Mouse (Mus musculus): Measurements from ENCODE around the gene Dmrtb1. TPM values are rescaled to one million over a fixed set of nuclear protein-coding genes. Genes with fewer than 3 reads are reported as not detected.
A peak's percentile ranks its signal among the peaks of the same experiment; 100 is the strongest.

The Dmrtb1 gene
- polyA plus RNA-seq, 2 experiments = 0.18 to 0.23 TPM

DNA sequence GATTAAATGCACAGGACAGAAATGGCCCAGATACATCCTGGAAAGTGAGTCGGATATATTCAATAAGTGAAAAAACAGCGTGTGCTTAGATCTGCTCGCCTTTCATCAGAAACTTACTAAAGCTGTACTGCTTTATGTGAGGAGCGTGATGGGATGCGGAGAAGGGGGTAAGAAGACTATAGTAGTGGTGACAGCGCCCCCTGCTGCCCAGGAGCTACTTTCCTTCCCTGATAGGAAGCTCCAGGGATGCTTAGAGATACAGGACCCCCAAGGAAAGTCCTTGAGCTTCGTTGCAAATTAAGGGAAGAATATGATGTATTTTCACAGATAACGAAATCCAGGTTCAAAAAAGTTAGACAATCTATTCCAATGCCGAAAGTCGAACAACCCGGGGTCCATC lies 17.1 kb upstream of the Dmrtb1 start:
- Histone ChIP-seq H3K4me2 (replicated peaks; ENCODE audit: low read depth, low read length, severe bottlenecking) (no peak overlapping the region), H3K9me3 (ENCODE audit: control insufficient read depth, low read length) (no peaks in the 10 kb centered on the region), H3K9ac (ENCODE audit: low read depth, low read length, severe bottlenecking) (no peak overlapping the region), H3K27me3 (ENCODE audit: control insufficient read depth, insufficient read depth, low read length) (no peaks in the 10 kb centered on the region), H3K36me3 (ENCODE audit: control insufficient read depth, insufficient read depth, low read length) (no peaks in the 10 kb centered on the region), H3K27ac (replicated peaks; ENCODE audit: low read depth, low read length) (no peak overlapping the region), H3K4me3 (replicated peaks; ENCODE audit: low read length) (no peak overlapping the region), H3K4me1 (ENCODE audit: control insufficient read depth, insufficient read depth, low read length) (no peaks in the 10 kb centered on the region)
- 31% methylated on average over 11 of the region's 11 CpGs for WGBS
- DNase-seq (ENCODE audit: low spot score) (peak; percentile 78), ATAC-seq (ENCODE audit: low FRiP score, low read depth) (no peak)
- TF ChIP-seq POLR2A (IDR thresholded peaks at IDR 0.05; ENCODE audit: borderline replicate concordance, extremely low read depth, insufficient read depth, insufficient read length) = no peak

- no peaks in the 10 kb centered on the region for H3K4me1 ChIP-seq (ENCODE audit: control insufficient read depth, insufficient read depth, low read length)
- 69% methylated on average over 9 of the region's 9 CpGs for WGBS
- H3K4me2 ChIP-seq (replicated peaks; ENCODE audit: low read depth, low read length, severe bottlenecking) = no peak overlapping the region
- no peaks in the 10 kb centered on the region for H3K36me3 ChIP-seq (ENCODE audit: control insufficient read depth, insufficient read depth, low read length)
- no peak for TF ChIP-seq POLR2A (IDR thresholded peaks at IDR 0.05; ENCODE audit: borderline replicate concordance, extremely low read depth, insufficient read depth, insufficient read length)
- ATAC-seq (ENCODE audit: low FRiP score, low read depth) (no peak), DNase-seq (ENCODE audit: low spot score) (no peak)
- H3K27ac ChIP-seq (replicated peaks; ENCODE audit: low read depth, low read length) = no peak overlapping the region
- no peak overlapping the region for H3K9ac ChIP-seq (ENCODE audit: low read depth, low read length, severe bottlenecking)
- no peaks in the 10 kb centered on the region for H3K9me3 ChIP-seq (ENCODE audit: control insufficient read depth, low read length)
- no peak overlapping the region for H3K4me3 ChIP-seq (replicated peaks; ENCODE audit: low read length)
- H3K27me3 ChIP-seq (ENCODE audit: control insufficient read depth, insufficient read depth, low read length) = no peaks in the 10 kb centered on the region
Observed at GRCm38 (mm10) chr4:107699271-107699670, 15.2 kb upstream of the Dmrtb1 start.

- no peak overlapping the region for H3K9ac ChIP-seq (ENCODE audit: low read depth, low read length, severe bottlenecking)
- WGBS = 45% methylated on average over 5 of the region's 5 CpGs
- no peak for DNase-seq (ENCODE audit: low spot score)
- no peaks in the 10 kb centered on the region for H3K36me3 ChIP-seq (ENCODE audit: control insufficient read depth, insufficient read depth, low read length)
- H3K4me2 ChIP-seq (replicated peaks; ENCODE audit: low read depth, low read length, severe bottlenecking) = no peak overlapping the region
- H3K9me3 ChIP-seq (ENCODE audit: control insufficient read depth, low read length) = no peaks in the 10 kb centered on the region
- no peak for ATAC-seq (ENCODE audit: low FRiP score, low read depth)
- no peak overlapping the region for H3K4me3 ChIP-seq (replicated peaks; ENCODE audit: low read length)
- no peaks in the 10 kb centered on the region for H3K4me1 ChIP-seq (ENCODE audit: control insufficient read depth, insufficient read depth, low read length)
- no peaks in the 10 kb centered on the region for H3K27me3 ChIP-seq (ENCODE audit: control insufficient read depth, insufficient read depth, low read length)
- TF ChIP-seq POLR2A (IDR thresholded peaks at IDR 0.05; ENCODE audit: borderline replicate concordance, extremely low read depth, insufficient read depth, insufficient read length) = no peak
- no peak overlapping the region for H3K27ac ChIP-seq (replicated peaks; ENCODE audit: low read depth, low read length)
Observed at GRCm38 (mm10) chr4:107693816-107694215, 9.8 kb upstream of the Dmrtb1 start.

DNA sequence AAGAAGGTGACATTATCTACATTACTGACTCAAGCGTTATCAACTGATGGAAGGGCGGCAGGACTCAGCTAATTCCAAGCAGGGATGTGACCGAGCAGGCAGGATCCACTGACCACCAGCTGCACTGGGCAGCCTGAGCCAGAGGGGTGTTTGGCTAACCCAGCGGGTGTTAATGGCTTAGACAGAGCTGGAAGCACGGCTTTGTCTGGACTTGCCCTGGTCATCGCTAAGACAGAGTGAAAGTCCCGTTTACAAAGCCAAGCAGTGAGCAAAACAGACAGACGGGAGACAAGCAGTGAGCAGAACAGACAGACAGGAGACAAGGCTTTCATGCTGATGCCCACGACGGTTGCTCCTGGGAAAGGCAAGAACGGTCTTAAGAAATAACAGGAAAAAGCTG lies 4.2 kb upstream of the Dmrtb1 start:
- H3K9me3 ChIP-seq (ENCODE audit: control insufficient read depth, low read length) = no peaks in the 10 kb centered on the region
- DNase-seq (ENCODE audit: low spot score) (no peak), ATAC-seq (ENCODE audit: low FRiP score, low read depth) (no peak)
- H3K9ac ChIP-seq (ENCODE audit: low read depth, low read length, severe bottlenecking) = no peak overlapping the region
- 12% methylated on average over 11 of the region's 11 CpGs for WGBS
- H3K4me2 ChIP-seq (replicated peaks; ENCODE audit: low read depth, low read length, severe bottlenecking) = no peak overlapping the region
- H3K27me3 ChIP-seq (ENCODE audit: control insufficient read depth, insufficient read depth, low read length) = no peaks in the 10 kb centered on the region
- TF ChIP-seq POLR2A (IDR thresholded peaks at IDR 0.05; ENCODE audit: borderline replicate concordance, extremely low read depth, insufficient read depth, insufficient read length) = no peak
- H3K4me1 ChIP-seq (ENCODE audit: control insufficient read depth, insufficient read depth, low read length) = peaks cover 8% of the 10 kb centered on the region
- no peak overlapping the region for H3K27ac ChIP-seq (replicated peaks; ENCODE audit: low read depth, low read length)
- no peak overlapping the region for H3K4me3 ChIP-seq (replicated peaks; ENCODE audit: low read length)
- no peaks in the 10 kb centered on the region for H3K36me3 ChIP-seq (ENCODE audit: control insufficient read depth, insufficient read depth, low read length)

GRCm38 (mm10) chr4:107687127-107687526 lies 3.1 kb upstream of the Dmrtb1 start:
- no peaks in the 10 kb centered on the region for H3K36me3 ChIP-seq (ENCODE audit: control insufficient read depth, insufficient read depth, low read length)
- H3K9me3 ChIP-seq (ENCODE audit: control insufficient read depth, low read length) = no peaks in the 10 kb centered on the region
- H3K9ac ChIP-seq (ENCODE audit: low read depth, low read length, severe bottlenecking) = no peak overlapping the region
- no peak overlapping the region for H3K27ac ChIP-seq (replicated peaks; ENCODE audit: low read depth, low read length)
- no peaks in the 10 kb centered on the region for H3K27me3 ChIP-seq (ENCODE audit: control insufficient read depth, insufficient read depth, low read length)
- no peak for DNase-seq (ENCODE audit: low spot score)
- WGBS = 20% methylated on average over 12 of the region's 12 CpGs
- peaks cover 8% of the 10 kb centered on the region for H3K4me1 ChIP-seq (ENCODE audit: control insufficient read depth, insufficient read depth, low read length)
- ATAC-seq (ENCODE audit: low FRiP score, low read depth) = no peak
- no peak for TF ChIP-seq POLR2A (IDR thresholded peaks at IDR 0.05; ENCODE audit: borderline replicate concordance, extremely low read depth, insufficient read depth, insufficient read length)
- peak overlapping the region; percentile 21; the same call in 1 of the 2 replicates for H3K4me2 ChIP-seq (replicated peaks; ENCODE audit: low read depth, low read length, severe bottlenecking)
- no peak overlapping the region for H3K4me3 ChIP-seq (replicated peaks; ENCODE audit: low read length)

Data from limb, embryonic 14.5 days (tissue).